Mouse (Mus musculus): Measurements from ENCODE around the gene Sik1. TPM values are rescaled to one million over a fixed set of nuclear protein-coding genes. Genes with fewer than 3 reads are reported as not detected.

Gene Sik1
- polyA plus RNA-seq, 1 experiment from 2014 or later: 13.8 TPM

- H3K27ac ChIP-seq: no peak overlapping the region
- no peak for ATAC-seq
- H3K4me2 ChIP-seq: no peak overlapping the region
- peaks cover 22% of the 10 kb centered on the region for H3K4me1 ChIP-seq
- H3K9me3 ChIP-seq (replicated peaks): no peaks in the 10 kb centered on the region
- H3K4me3 ChIP-seq: no peak overlapping the region
- no peak overlapping the region for H3K9ac ChIP-seq
- H3K36me3 ChIP-seq (ENCODE audit: poor library complexity, severe bottlenecking): peaks cover 64% of the 10 kb centered on the region
- WGBS: 92% methylated on average over 17 of the region's 17 CpGs
- H3K27me3 ChIP-seq: no peaks in the 10 kb centered on the region
Observed at GRCm38 (mm10) chr17:31850457-31850980, 5.1 kb downstream of the Sik1 start.

GRCm38 (mm10) chr17:31846970-31847369 lies 8.6 kb downstream of the Sik1 start:
- Histone ChIP-seq H3K4me3 (no peak overlapping the region), H3K9me3 (replicated peaks) (no peaks in the 10 kb centered on the region), H3K9ac (no peak overlapping the region), H3K27ac (no peak overlapping the region), H3K4me1 (peaks cover 4% of the 10 kb centered on the region), H3K27me3 (no peaks in the 10 kb centered on the region), H3K4me2 (no peak overlapping the region), H3K36me3 (ENCODE audit: poor library complexity, severe bottlenecking) (peaks cover 78% of the 10 kb centered on the region)
- 94% methylated on average over 13 of the region's 13 CpGs for WGBS
- ATAC-seq: no peak

GRCm38 (mm10) chr17:31846352-31846751 lies 9.3 kb downstream of the Sik1 start:
- Histone ChIP-seq H3K4me2 (no peak overlapping the region), H3K36me3 (ENCODE audit: poor library complexity, severe bottlenecking) (peaks cover 78% of the 10 kb centered on the region), H3K27ac (no peak overlapping the region), H3K27me3 (no peaks in the 10 kb centered on the region), H3K4me1 (no peaks in the 10 kb centered on the region), H3K9ac (no peak overlapping the region), H3K4me3 (no peak overlapping the region), H3K9me3 (replicated peaks) (no peaks in the 10 kb centered on the region)
- 94% methylated on average over 9 of the region's 9 CpGs for WGBS
- no peak for ATAC-seq

- 90% methylated on average over 1 of the region's 1 CpGs for WGBS
- H3K4me1 ChIP-seq: peaks cover 7% of the 10 kb centered on the region; the same call in 1 of the 2 replicates
- H3K27me3 ChIP-seq: no peaks in the 10 kb centered on the region
- H3K36me3 ChIP-seq (ENCODE audit: poor library complexity, severe bottlenecking): peaks cover 55% of the 10 kb centered on the region
- no peak overlapping the region for H3K27ac ChIP-seq
- no peak overlapping the region for H3K4me3 ChIP-seq
- H3K9me3 ChIP-seq (replicated peaks): no peaks in the 10 kb centered on the region
- no peak overlapping the region for H3K4me2 ChIP-seq
- ATAC-seq: no peak
- no peak overlapping the region for H3K9ac ChIP-seq
Observed at GRCm38 (mm10) chr17:31843891-31844290, 11.7 kb downstream of the Sik1 start.

- H3K9me3 ChIP-seq (replicated peaks): no peaks in the 10 kb centered on the region
- H3K4me2 ChIP-seq: no peak overlapping the region
- WGBS: 88% methylated on average over 12 of the region's 12 CpGs
- H3K27ac ChIP-seq: no peak overlapping the region
- H3K4me1 ChIP-seq: peaks cover 7% of the 10 kb centered on the region; the same call in 1 of the 2 replicates
- no peak overlapping the region for H3K9ac ChIP-seq
- no peak overlapping the region for H3K4me3 ChIP-seq
- no peak for ATAC-seq
- H3K27me3 ChIP-seq: no peaks in the 10 kb centered on the region
- H3K36me3 ChIP-seq (ENCODE audit: poor library complexity, severe bottlenecking): peaks cover 48% of the 10 kb centered on the region
Observed at GRCm38 (mm10) chr17:31842930-31843822, 12.4 kb downstream of the Sik1 start.

GRCm38 (mm10) chr17:31841842-31842611 lies 13.6 kb downstream of the Sik1 start:
- H3K9ac ChIP-seq: 0 out of 2 replicates have a peak overlapping the region, but pooled peaks have one; percentile 12
- no peak for ATAC-seq
- H3K9me3 ChIP-seq (replicated peaks): no peaks in the 10 kb centered on the region
- no peak overlapping the region for H3K27ac ChIP-seq
- peaks cover 36% of the 10 kb centered on the region for H3K36me3 ChIP-seq (ENCODE audit: poor library complexity, severe bottlenecking)
- H3K4me1 ChIP-seq: peaks cover 7% of the 10 kb centered on the region; the same call in 1 of the 2 replicates
- 80% methylated on average over 18 of the region's 18 CpGs for WGBS
- H3K4me3 ChIP-seq: no peak overlapping the region
- no peaks in the 10 kb centered on the region for H3K27me3 ChIP-seq
- H3K4me2 ChIP-seq: no peak overlapping the region

- H3K4me2 ChIP-seq: no peak overlapping the region
- H3K27me3 ChIP-seq: no peaks in the 10 kb centered on the region
- ATAC-seq: no peak
- no peak overlapping the region for H3K27ac ChIP-seq
- H3K4me1 ChIP-seq: peaks cover 12% of the 10 kb centered on the region
- 85% methylated on average over 3 of the region's 3 CpGs for WGBS
- H3K9ac ChIP-seq: no peak overlapping the region
- H3K4me3 ChIP-seq: no peak overlapping the region
- H3K9me3 ChIP-seq (replicated peaks): no peaks in the 10 kb centered on the region
- peaks cover 30% of the 10 kb centered on the region for H3K36me3 ChIP-seq (ENCODE audit: poor library complexity, severe bottlenecking)
Observed at GRCm38 (mm10) chr17:31841453-31841841, 14.2 kb downstream of the Sik1 start.

- Histone ChIP-seq H3K9me3 (replicated peaks) (0 out of 2 replicates have a peak, but pooled peaks cover 5% of the 10 kb centered on the region), H3K4me2 (no peak overlapping the region), H3K4me3 (no peak overlapping the region), H3K36me3 (ENCODE audit: poor library complexity, severe bottlenecking) (peaks cover 21% of the 10 kb centered on the region), H3K27me3 (no peaks in the 10 kb centered on the region), H3K27ac (no peak overlapping the region), H3K9ac (no peak overlapping the region), H3K4me1 (peaks cover 13% of the 10 kb centered on the region)
- 0 out of 2 replicates have a peak, but pooled peaks have one; percentile 21 for ATAC-seq
- WGBS: 67% methylated on average over 6 of the region's 6 CpGs
Observed at GRCm38 (mm10) chr17:31840423-31841003, 15.1 kb downstream of the Sik1 start.

GRCm38 (mm10) chr17:31836772-31837171 lies 18.8 kb downstream of the Sik1 start:
- WGBS: 90% methylated on average over 7 of the region's 7 CpGs
- peaks cover 13% of the 10 kb centered on the region for H3K4me1 ChIP-seq
- H3K9me3 ChIP-seq (replicated peaks): 0 out of 2 replicates have a peak, but pooled peaks cover 5% of the 10 kb centered on the region
- no peak for ATAC-seq
- no peaks in the 10 kb centered on the region for H3K36me3 ChIP-seq (ENCODE audit: poor library complexity, severe bottlenecking)
- H3K27ac ChIP-seq: no peak overlapping the region
- no peak overlapping the region for H3K4me3 ChIP-seq
- H3K9ac ChIP-seq: no peak overlapping the region
- no peak overlapping the region for H3K4me2 ChIP-seq
- H3K27me3 ChIP-seq: no peaks in the 10 kb centered on the region

GRCm38 (mm10) chr17:31836264-31836607 lies 19.4 kb downstream of the Sik1 start:
- ATAC-seq: no peak
- H3K4me1 ChIP-seq: peaks cover 13% of the 10 kb centered on the region
- H3K36me3 ChIP-seq (ENCODE audit: poor library complexity, severe bottlenecking): no peaks in the 10 kb centered on the region
- H3K9ac ChIP-seq: no peak overlapping the region
- no peak overlapping the region for H3K27ac ChIP-seq
- H3K4me2 ChIP-seq: no peak overlapping the region
- no peaks in the 10 kb centered on the region for H3K27me3 ChIP-seq
- H3K9me3 ChIP-seq (replicated peaks): 0 out of 2 replicates have a peak, but pooled peaks cover 5% of the 10 kb centered on the region
- no peak overlapping the region for H3K4me3 ChIP-seq
- WGBS: 77% methylated on average over 2 of the region's 2 CpGs

GRCm38 (mm10) chr17:31835528-31836263 lies 19.9 kb downstream of the Sik1 start:
- Histone ChIP-seq H3K9ac (no peak overlapping the region), H3K9me3 (replicated peaks) (0 out of 2 replicates have a peak, but pooled peaks cover 5% of the 10 kb centered on the region), H3K36me3 (ENCODE audit: poor library complexity, severe bottlenecking) (no peaks in the 10 kb centered on the region), H3K27ac (no peak overlapping the region), H3K27me3 (no peaks in the 10 kb centered on the region), H3K4me2 (no peak overlapping the region), H3K4me3 (no peak overlapping the region), H3K4me1 (peaks cover 13% of the 10 kb centered on the region)
- 91% methylated on average over 11 of the region's 11 CpGs for WGBS
- no peak for ATAC-seq
